Mouse (Mus musculus): ENCODE measurements around the gene Zbtb5. TPM values are rescaled to one million over a fixed set of nuclear protein-coding genes. Genes with fewer than 3 reads are reported as not detected.
"Not testable (repeated sequence)": the region's sequence is repeated elsewhere in the genome, so short reads cannot be mapped to it uniquely, and the experiment has no call there.

Zbtb5 gene
- polyA plus RNA-seq, 1 experiment from 2014 or later: 21.0 TPM

DNA sequence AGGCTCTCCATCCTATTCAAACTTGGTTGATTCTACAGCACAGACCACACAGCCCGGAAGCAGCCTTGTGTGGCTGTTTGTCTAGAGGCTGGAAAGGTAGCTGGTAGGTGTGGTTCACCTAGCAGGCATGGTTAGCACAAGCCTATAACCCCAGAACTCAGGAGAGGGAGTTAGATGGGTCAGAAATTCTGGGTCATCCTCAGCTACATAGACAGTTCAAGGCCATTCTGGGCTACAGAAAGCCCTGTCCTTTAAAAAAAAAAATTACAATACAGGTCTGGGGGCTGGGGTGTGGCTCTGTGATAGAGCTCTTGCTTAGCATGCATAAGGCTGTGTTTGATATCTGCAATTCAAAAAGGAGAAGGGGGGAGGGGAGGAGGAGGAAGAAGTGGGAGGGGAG is 63.9 kb downstream of the Zbtb5 start:
- Histone ChIP-seq H3K27me3 (replicated peaks; ENCODE audit: control insufficient read depth, insufficient read depth, low read length) (no peaks in the 10 kb centered on the region), H3K36me3 (ENCODE audit: control insufficient read depth, insufficient read depth, low read length) (no peaks in the 10 kb centered on the region), H3K27ac (replicated peaks; ENCODE audit: low read depth, low read length) (no peak overlapping the region), H3K9ac (ENCODE audit: low read depth, low read length) (no peak overlapping the region), H3K4me2 (ENCODE audit: low read depth, low read length) (no peak overlapping the region), H3K4me3 (ENCODE audit: low read depth, low read length) (no peak overlapping the region), H3K4me1 (ENCODE audit: control insufficient read depth, insufficient read depth, low read length) (no peaks in the 10 kb centered on the region), H3K9me3 (ENCODE audit: control insufficient read depth, low read length) (no peaks in the 10 kb centered on the region)
- WGBS: 85% methylated on average over 1 of the region's 1 CpGs
- no peak for ATAC-seq (ENCODE audit: low read depth)
- no peak for DNase-seq (ENCODE audit: low spot score)

DNA sequence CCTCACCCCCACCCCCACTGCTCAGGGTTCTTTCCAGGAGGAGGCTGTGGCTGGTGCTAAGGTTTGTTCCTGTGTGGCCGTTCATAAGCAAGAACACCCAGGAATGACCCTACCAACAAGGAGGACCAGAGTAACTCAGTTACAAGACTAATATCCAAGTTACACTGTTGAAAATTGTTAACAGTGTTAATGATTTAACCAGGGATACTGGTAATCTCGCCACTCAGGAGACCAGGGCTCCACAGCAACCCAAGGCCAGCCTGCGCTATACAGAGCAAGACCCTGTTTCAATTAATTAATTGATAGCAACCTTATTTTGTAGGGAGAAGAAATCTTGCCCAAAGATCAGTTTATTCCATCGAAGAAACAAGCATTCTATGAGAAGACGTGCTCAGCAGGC is 64.7 kb downstream of the Zbtb5 start:
- H3K27me3 ChIP-seq (replicated peaks; ENCODE audit: control insufficient read depth, insufficient read depth, low read length): no peaks in the 10 kb centered on the region

DNA sequence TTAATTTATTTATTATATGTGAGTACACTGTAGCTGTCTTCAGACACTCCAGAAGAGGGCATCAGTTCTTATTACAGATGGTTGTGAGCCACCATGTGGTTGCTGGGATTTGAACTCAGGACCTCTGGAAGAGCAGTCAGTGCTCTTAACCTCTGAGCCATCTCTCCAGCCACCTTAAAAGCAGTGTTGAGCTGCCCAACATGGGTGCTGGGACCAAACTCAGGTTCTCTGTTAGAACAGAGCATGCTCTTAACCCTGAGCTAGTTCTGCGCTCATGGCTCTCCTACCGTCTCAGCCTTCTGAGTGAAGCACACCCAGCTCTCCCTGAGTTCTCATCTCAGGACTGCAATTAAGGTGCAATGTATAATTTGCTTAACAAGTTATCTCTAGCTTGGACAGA is 66.1 kb downstream of the Zbtb5 start:
- 92% methylated on average over 2 of the region's 2 CpGs for WGBS
- ATAC-seq (ENCODE audit: low read depth): not testable (repeated sequence)

More for the DNA sequence above, 64.7 kb downstream of the Zbtb5 start:
- H3K4me3 ChIP-seq (ENCODE audit: low read depth, low read length): no peak overlapping the region
- ATAC-seq (ENCODE audit: low read depth) (no peak), DNase-seq (ENCODE audit: low spot score) (no peak)
- H3K36me3 ChIP-seq (ENCODE audit: control insufficient read depth, insufficient read depth, low read length): no peaks in the 10 kb centered on the region
- no peak overlapping the region for H3K4me2 ChIP-seq (ENCODE audit: low read depth, low read length)
- H3K9me3 ChIP-seq (ENCODE audit: control insufficient read depth, low read length): no peaks in the 10 kb centered on the region
- no peaks in the 10 kb centered on the region for H3K4me1 ChIP-seq (ENCODE audit: control insufficient read depth, insufficient read depth, low read length)
- no peak overlapping the region for H3K9ac ChIP-seq (ENCODE audit: low read depth, low read length)
- WGBS: 85% methylated on average over 5 of the region's 5 CpGs
- H3K27ac ChIP-seq (replicated peaks; ENCODE audit: low read depth, low read length): no peak overlapping the region

DNA sequence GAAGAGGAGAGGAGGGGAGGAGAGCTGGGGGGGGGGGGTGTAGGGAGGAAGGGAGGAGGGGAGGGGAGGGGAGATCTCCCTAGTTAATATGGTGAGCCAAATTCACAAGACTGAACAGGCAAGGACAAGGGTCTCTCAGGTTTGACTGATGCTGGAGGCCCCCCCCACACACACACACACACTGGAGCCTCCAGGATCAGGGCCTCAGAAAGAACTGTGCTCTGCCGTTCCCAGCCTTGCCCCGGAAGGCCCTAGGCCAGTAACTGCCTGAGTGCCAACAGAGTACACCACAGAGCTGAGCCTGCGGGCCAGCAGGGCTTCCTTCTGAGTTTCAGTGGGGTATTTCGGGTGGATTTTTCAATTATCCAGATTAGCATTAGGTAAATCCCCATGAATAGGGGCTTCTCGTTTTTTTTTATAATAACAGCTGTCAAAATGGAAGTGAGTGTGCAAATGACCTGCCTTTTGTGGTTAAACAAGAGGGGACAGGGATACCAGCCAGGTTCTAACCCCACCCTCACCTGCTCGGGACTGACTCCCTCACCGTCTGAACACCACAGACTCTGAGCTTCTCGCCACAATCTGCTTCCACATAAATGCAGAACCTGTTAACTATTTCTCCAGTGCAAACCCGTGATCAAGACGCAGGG is 67.7 kb downstream of the Zbtb5 start:
- no peak for DNase-seq (ENCODE audit: low spot score)
- Histone ChIP-seq H3K4me1 (ENCODE audit: control insufficient read depth, insufficient read depth, low read length) (no peaks in the 10 kb centered on the region), H3K36me3 (ENCODE audit: control insufficient read depth, insufficient read depth, low read length) (no peaks in the 10 kb centered on the region), H3K4me2 (ENCODE audit: low read depth, low read length) (no peak overlapping the region), H3K9me3 (ENCODE audit: control insufficient read depth, low read length) (no peaks in the 10 kb centered on the region), H3K27me3 (replicated peaks; ENCODE audit: control insufficient read depth, insufficient read depth, low read length) (no peaks in the 10 kb centered on the region), H3K9ac (ENCODE audit: low read depth, low read length) (no peak overlapping the region), H3K4me3 (ENCODE audit: low read depth, low read length) (no peak overlapping the region), H3K27ac (replicated peaks; ENCODE audit: low read depth, low read length) (no peak overlapping the region)
- 78% methylated on average over 10 of the region's 10 CpGs for WGBS
- no peak for ATAC-seq (ENCODE audit: low read depth)

More for the DNA sequence above, 66.1 kb downstream of the Zbtb5 start:
- not testable (repeated sequence) for H3K4me1 ChIP-seq (ENCODE audit: control insufficient read depth, insufficient read depth, low read length); H3K36me3 ChIP-seq (ENCODE audit: control insufficient read depth, insufficient read depth, low read length); H3K27me3 ChIP-seq (replicated peaks; ENCODE audit: control insufficient read depth, insufficient read depth, low read length); DNase-seq (ENCODE audit: low spot score); H3K4me3 ChIP-seq (ENCODE audit: low read depth, low read length); H3K4me2 ChIP-seq (ENCODE audit: low read depth, low read length); H3K9me3 ChIP-seq (ENCODE audit: control insufficient read depth, low read length); H3K9ac ChIP-seq (ENCODE audit: low read depth, low read length); H3K27ac ChIP-seq (replicated peaks; ENCODE audit: low read depth, low read length)

DNA sequence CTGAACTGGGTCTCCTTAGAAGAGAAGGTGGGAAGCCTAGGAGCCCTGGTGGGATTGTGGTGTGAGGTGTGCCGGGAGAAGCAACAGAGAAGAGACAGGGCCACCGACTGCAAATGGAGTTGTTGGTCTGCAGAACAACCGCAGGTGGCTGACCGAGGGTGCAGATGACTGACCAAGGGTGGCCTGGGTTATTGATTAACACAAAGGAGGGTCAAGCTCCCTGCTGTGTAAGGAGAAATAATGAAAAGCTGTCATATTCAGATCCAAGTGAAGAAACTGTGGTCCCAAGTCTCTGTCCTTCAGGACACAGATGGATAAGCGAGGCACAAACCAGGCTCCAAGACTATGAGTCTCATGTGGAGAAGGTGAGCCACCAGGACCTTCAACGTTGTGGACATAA is 68.7 kb downstream of the Zbtb5 start:
- no peaks in the 10 kb centered on the region for H3K9me3 ChIP-seq (ENCODE audit: control insufficient read depth, low read length)
- ATAC-seq (ENCODE audit: low read depth) (no peak), DNase-seq (ENCODE audit: low spot score) (no peak)
- WGBS: 90% methylated on average over 6 of the region's 6 CpGs
- H3K9ac ChIP-seq (ENCODE audit: low read depth, low read length): no peak overlapping the region
- no peaks in the 10 kb centered on the region for H3K4me1 ChIP-seq (ENCODE audit: control insufficient read depth, insufficient read depth, low read length)
- H3K4me2 ChIP-seq (ENCODE audit: low read depth, low read length): no peak overlapping the region
- H3K4me3 ChIP-seq (ENCODE audit: low read depth, low read length): no peak overlapping the region
- no peaks in the 10 kb centered on the region for H3K27me3 ChIP-seq (replicated peaks; ENCODE audit: control insufficient read depth, insufficient read depth, low read length)
- H3K27ac ChIP-seq (replicated peaks; ENCODE audit: low read depth, low read length): no peak overlapping the region
- no peaks in the 10 kb centered on the region for H3K36me3 ChIP-seq (ENCODE audit: control insufficient read depth, insufficient read depth, low read length)

DNA sequence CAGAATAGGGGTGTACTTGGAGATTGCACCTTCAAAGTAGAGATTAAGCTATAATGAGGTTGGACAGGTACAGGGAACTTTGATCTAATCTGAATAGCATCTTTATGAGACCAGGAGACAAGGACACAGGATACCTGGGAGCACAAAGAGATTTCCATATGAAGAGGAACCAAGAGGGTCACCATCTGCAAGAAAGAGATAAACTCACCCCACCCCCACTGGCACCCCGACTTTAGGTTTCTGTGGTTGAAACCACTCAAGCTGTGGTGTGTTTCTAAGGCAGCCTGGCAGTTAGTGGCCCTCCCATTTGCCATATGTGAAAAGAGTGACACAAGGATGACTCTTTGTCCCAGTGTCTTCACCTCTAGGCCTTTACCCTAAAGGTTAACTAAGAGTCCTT is 70.0 kb downstream of the Zbtb5 start:
- H3K4me3 ChIP-seq (ENCODE audit: low read depth, low read length): no peak overlapping the region
- no peak overlapping the region for H3K9ac ChIP-seq (ENCODE audit: low read depth, low read length)
- H3K4me1 ChIP-seq (ENCODE audit: control insufficient read depth, insufficient read depth, low read length): no peaks in the 10 kb centered on the region
- no peaks in the 10 kb centered on the region for H3K27me3 ChIP-seq (replicated peaks; ENCODE audit: control insufficient read depth, insufficient read depth, low read length)
- 68% methylated on average over 1 of the region's 1 CpGs for WGBS
- H3K36me3 ChIP-seq (ENCODE audit: control insufficient read depth, insufficient read depth, low read length): no peaks in the 10 kb centered on the region
- no peak overlapping the region for H3K27ac ChIP-seq (replicated peaks; ENCODE audit: low read depth, low read length)
- H3K9me3 ChIP-seq (ENCODE audit: control insufficient read depth, low read length): no peaks in the 10 kb centered on the region
- ATAC-seq (ENCODE audit: low read depth): no peak
- DNase-seq (ENCODE audit: low spot score): no peak
- no peak overlapping the region for H3K4me2 ChIP-seq (ENCODE audit: low read depth, low read length)

Other genes starting within 250 kb of the Zbtb5 start
- 40.7 and 48.6 TPM in 2 replicates for gene Grhpr, start 31.0 kb downstream of the Zbtb5 start, polyA plus RNA-seq (2014; fragmentation: Nextera tagmentation; extraction: Ambion mirVana)
- gene Polr1e, start 6.2 kb upstream of the Zbtb5 start, polyA plus RNA-seq (2014; fragmentation: Nextera tagmentation; extraction: Ambion mirVana): 33.4 and 33.7 TPM in 2 replicates
- 14.7 and 15.7 TPM in 2 replicates for gene Fbxo10, start 72.2 kb upstream of the Zbtb5 start, polyA plus RNA-seq (2014; fragmentation: Nextera tagmentation; extraction: Ambion mirVana)
- 240 and 250 TPM in 2 replicates for gene Tomm5, start 95.7 kb upstream of the Zbtb5 start, polyA plus RNA-seq (2014; fragmentation: Nextera tagmentation; extraction: Ambion mirVana)
- 4.3 and 5.3 TPM in 2 replicates for gene Frmpd1, start 172.5 kb upstream of the Zbtb5 start, polyA plus RNA-seq (2014; fragmentation: Nextera tagmentation; extraction: Ambion mirVana)

All from embryonic facial prominence, embryonic 14.5 days (tissue).